Mouse (Mus musculus) neural tube, embryonic 14.5 days (tissue): ENCODE measurements around the gene Iqgap2. TPM values are rescaled to one million over a fixed set of nuclear protein-coding genes. Genes with fewer than 3 reads are reported as not detected.

Source experiments
- ATAC-seq: fragments of 200-750 bp; cut with Nextera tagmentation; 2 replicates; pipeline ENCODE4 v1.8.0; 2017; ENCODE audit warnings: low read depth, mild to moderate bottlenecking, moderate TSS enrichment, moderate library complexity
- H3K27ac ChIP-seq: fragments of 300-500 bp; sonication (generic); 2 replicates; pipeline ENCODE4 v1.5.1; 2014; ENCODE audit warnings: low read depth, mild to moderate bottlenecking, control low read depth, low read length, moderate library complexity, mixed read lengths
- H3K27me3 ChIP-seq: fragments of 300-500 bp; sonication (generic); 2 replicates; pipeline ENCODE4 v1.6.1; 2014; ENCODE audit warnings: low read length; ENCODE audit not compliant: control insufficient read depth, insufficient read depth
- H3K36me3 ChIP-seq: fragments of 300-500 bp; sonication (generic); 2 replicates; pipeline ENCODE4 v1.6.1; 2014; ENCODE audit warnings: low read length, mixed read lengths; ENCODE audit not compliant: control insufficient read depth, insufficient read depth
- H3K4me1 ChIP-seq: fragments of 300-500 bp; sonication (generic); 2 replicates; pipeline ENCODE4 v1.6.1; 2014; ENCODE audit warnings: low read length; ENCODE audit not compliant: control insufficient read depth, insufficient read depth
- H3K4me2 ChIP-seq: fragments of 300-500 bp; sonication (generic); 2 replicates; pipeline ENCODE4 v1.6.1; 2014; ENCODE audit warnings: mild to moderate bottlenecking, low read depth, low read length, control low read depth
- H3K4me3 ChIP-seq: fragments of 300-500 bp; sonication (generic); 2 replicates; pipeline ENCODE4 v1.5.1; 2014; ENCODE audit warnings: low read depth, low read length, control low read depth, mixed read lengths
- H3K9ac ChIP-seq: fragments of 300-500 bp; sonication (generic); replicated peaks from 2 replicates; pipeline ENCODE4 v1.6.1; 2014; ENCODE audit warnings: low read depth, mild to moderate bottlenecking, control low read depth, low read length, mixed read lengths
- H3K9me3 ChIP-seq: fragments of 300-500 bp; sonication (generic); 2 replicates; pipeline ENCODE4 v1.6.1; 2016; ENCODE audit warnings: low read length; ENCODE audit not compliant: control insufficient read depth
- WGBS: fragments of 180-500 bp; shearing (Covaris S2); extraction: QIAGEN DNeasy Blood & Tissue Kit; methylation state at CpG from one replicate; pipeline ENCODE4 v1.1.7; 2014; 5-methylcytosine and 5-hydroxymethylcytosine counted together
- polyA plus RNA-seq: library from polyadenylated mRNA; unstranded; fragments of >200 nt; fragmentation: Nextera tagmentation; extraction: Ambion mirVana; gene quantifications from 2 replicates; pipeline ENCODE4 v1.2.1, GENCODE M21; 2014

Iqgap2 gene
- polyA plus RNA-seq, 1 experiment from 2014 or later, result 2.0 TPM

- Histone ChIP-seq H3K4me1 (peaks cover 16% of the 10 kb centered on the region; the same call in 1 of the 2 replicates), H3K36me3 (no peaks in the 10 kb centered on the region), H3K4me3 (peak overlapping the region; percentile 85), H3K4me2 (peak overlapping the region; percentile 84), H3K27ac (no peak overlapping the region), H3K9me3 (no peaks in the 10 kb centered on the region), H3K9ac (no peak overlapping the region), H3K27me3 (no peaks in the 10 kb centered on the region)
- ATAC-seq, result no peak
- WGBS, result 69% methylated on average over 11 of the region's 11 CpGs
These were observed 275.2 kb downstream of the Iqgap2 start for GRCm38 (mm10) chr13:95616512-95616911.

GRCm38 (mm10) chr13:95614757-95615156 lies 277.0 kb downstream of the Iqgap2 start:
- Histone ChIP-seq H3K9me3 (no peaks in the 10 kb centered on the region), H3K4me1 (peaks cover 16% of the 10 kb centered on the region; the same call in 1 of the 2 replicates), H3K36me3 (no peaks in the 10 kb centered on the region), H3K9ac (no peak overlapping the region), H3K27ac (no peak overlapping the region), H3K4me2 (no peak overlapping the region), H3K27me3 (no peaks in the 10 kb centered on the region), H3K4me3 (no peak overlapping the region)
- no peak for ATAC-seq
- WGBS, result 63% methylated on average over 6 of the region's 6 CpGs

- Histone ChIP-seq H3K36me3 (no peaks in the 10 kb centered on the region), H3K4me2 (no peak overlapping the region)
These were observed 279.5 kb downstream of the Iqgap2 start for GRCm38 (mm10) chr13:95612243-95612642.

GRCm38 (mm10) chr13:95611752-95612151 lies 280.0 kb downstream of the Iqgap2 start:
- no peaks in the 10 kb centered on the region for H3K36me3 ChIP-seq
- H3K9ac ChIP-seq, result no peak overlapping the region
- no peaks in the 10 kb centered on the region for H3K27me3 ChIP-seq
- H3K9me3 ChIP-seq, result no peaks in the 10 kb centered on the region
- WGBS, result 90% methylated on average over 4 of the region's 4 CpGs
- peaks cover 13% of the 10 kb centered on the region; the same call in 1 of the 2 replicates for H3K4me1 ChIP-seq
- no peak overlapping the region for H3K27ac ChIP-seq
- no peak overlapping the region for H3K4me2 ChIP-seq
- no peak overlapping the region for H3K4me3 ChIP-seq
- ATAC-seq, result no peak

More at GRCm38 (mm10) chr13:95612243-95612642, 279.5 kb downstream of the Iqgap2 start:
- H3K9me3 ChIP-seq, result no peaks in the 10 kb centered on the region
- no peak overlapping the region for H3K4me3 ChIP-seq
- H3K4me1 ChIP-seq, result peaks cover 16% of the 10 kb centered on the region; the same call in 1 of the 2 replicates
- no peak overlapping the region for H3K9ac ChIP-seq
- no peak overlapping the region for H3K27ac ChIP-seq
- WGBS, result 91% methylated on average over 10 of the region's 10 CpGs
- H3K27me3 ChIP-seq, result no peaks in the 10 kb centered on the region
- no peak for ATAC-seq

GRCm38 (mm10) chr13:95610786-95611562 lies 280.7 kb downstream of the Iqgap2 start:
- H3K4me2 ChIP-seq, result no peak overlapping the region
- peaks cover 6% of the 10 kb centered on the region; the same call in 1 of the 2 replicates for H3K4me1 ChIP-seq
- no peak for ATAC-seq
- no peak overlapping the region for H3K4me3 ChIP-seq
- no peaks in the 10 kb centered on the region for H3K36me3 ChIP-seq
- no peaks in the 10 kb centered on the region for H3K9me3 ChIP-seq
- WGBS, result 88% methylated on average over 16 of the region's 16 CpGs
- no peaks in the 10 kb centered on the region for H3K27me3 ChIP-seq
- no peak overlapping the region for H3K9ac ChIP-seq
- H3K27ac ChIP-seq, result no peak overlapping the region

GRCm38 (mm10) chr13:95609088-95609420 lies 282.7 kb downstream of the Iqgap2 start:
- H3K4me3 ChIP-seq, result no peak overlapping the region
- H3K9me3 ChIP-seq, result no peaks in the 10 kb centered on the region
- ATAC-seq, result no peak
- H3K9ac ChIP-seq, result no peak overlapping the region
- H3K27ac ChIP-seq, result no peak overlapping the region
- H3K4me1 ChIP-seq, result no peaks in the 10 kb centered on the region
- 93% methylated on average over 2 of the region's 2 CpGs for WGBS
- no peak overlapping the region for H3K4me2 ChIP-seq
- H3K27me3 ChIP-seq, result no peaks in the 10 kb centered on the region
- peaks cover 4% of the 10 kb centered on the region for H3K36me3 ChIP-seq

GRCm38 (mm10) chr13:95608416-95609087 lies 283.2 kb downstream of the Iqgap2 start:
- H3K4me1 ChIP-seq, result no peaks in the 10 kb centered on the region
- H3K9me3 ChIP-seq, result no peaks in the 10 kb centered on the region
- no peak for ATAC-seq
- H3K27ac ChIP-seq, result no peak overlapping the region
- no peak overlapping the region for H3K4me2 ChIP-seq
- 86% methylated on average over 6 of the region's 6 CpGs for WGBS
- no peaks in the 10 kb centered on the region for H3K27me3 ChIP-seq
- no peak overlapping the region for H3K4me3 ChIP-seq
- peaks cover 9% of the 10 kb centered on the region for H3K36me3 ChIP-seq
- H3K9ac ChIP-seq, result no peak overlapping the region

- no peak overlapping the region for H3K9ac ChIP-seq
- H3K27me3 ChIP-seq, result no peaks in the 10 kb centered on the region
- H3K36me3 ChIP-seq, result peaks cover 17% of the 10 kb centered on the region
- H3K4me3 ChIP-seq, result no peak overlapping the region
- H3K4me1 ChIP-seq, result no peaks in the 10 kb centered on the region
- 97% methylated on average over 8 of the region's 8 CpGs for whole genome bisulfite sequencing
- no peak for ATAC-seq
- no peak overlapping the region for H3K27ac ChIP-seq
- H3K4me2 ChIP-seq, result no peak overlapping the region
- H3K9me3 ChIP-seq, result no peaks in the 10 kb centered on the region
These were observed 284.7 kb downstream of the Iqgap2 start for GRCm38 (mm10) chr13:95607019-95607418.

- Histone ChIP-seq H3K4me3 (no peak overlapping the region), H3K27ac (no peak overlapping the region), H3K9ac (no peak overlapping the region), H3K4me1 (no peaks in the 10 kb centered on the region), H3K4me2 (no peak overlapping the region), H3K27me3 (no peaks in the 10 kb centered on the region), H3K9me3 (no peaks in the 10 kb centered on the region), H3K36me3 (peaks cover 17% of the 10 kb centered on the region)
- 97% methylated on average over 25 of the region's 25 CpGs for WGBS
- no peak for ATAC-seq
These were observed 287.4 kb downstream of the Iqgap2 start for GRCm38 (mm10) chr13:95604288-95604687.
